Mouse (Mus musculus): ENCODE data around the gene Slc27a2.
"Not testable (repeated sequence)": the region's sequence is repeated elsewhere in the genome, so short reads cannot be mapped to it uniquely, and the experiment has no call there.

Slc27a2 gene

DNA sequence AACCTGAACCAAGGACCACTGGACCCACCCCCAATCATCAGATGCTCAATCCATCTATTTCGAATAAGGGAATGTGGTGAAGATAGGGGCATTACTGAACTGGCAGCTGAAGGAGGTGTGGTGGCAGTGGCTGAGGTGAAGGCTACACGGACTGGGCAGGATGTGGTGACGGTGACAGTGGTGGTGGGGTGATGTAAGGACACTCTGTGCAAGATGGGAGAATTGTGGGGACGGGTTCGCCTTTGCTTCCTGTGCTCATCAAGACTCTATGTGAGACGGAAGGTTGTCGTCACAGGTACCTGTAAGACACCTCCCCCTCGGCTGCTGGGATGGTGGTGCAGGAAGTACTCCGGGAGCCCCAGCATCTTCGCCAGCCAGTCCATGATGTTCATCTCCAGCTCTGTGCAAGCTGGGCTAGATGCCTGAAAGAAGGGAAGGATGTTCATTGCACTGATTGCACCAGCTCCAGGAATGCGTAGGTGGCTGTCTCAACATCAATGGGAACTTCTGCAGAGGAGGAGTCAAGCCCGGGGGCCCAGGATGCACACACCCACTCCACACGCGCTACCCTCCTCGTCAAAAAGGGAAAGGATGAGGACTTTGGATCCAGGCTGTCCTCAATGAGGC lies 54.0 kb downstream of the Slc27a2 start:
- no peak for DNase-seq (ENCODE audit: low spot score in 2 of 2)

DNA sequence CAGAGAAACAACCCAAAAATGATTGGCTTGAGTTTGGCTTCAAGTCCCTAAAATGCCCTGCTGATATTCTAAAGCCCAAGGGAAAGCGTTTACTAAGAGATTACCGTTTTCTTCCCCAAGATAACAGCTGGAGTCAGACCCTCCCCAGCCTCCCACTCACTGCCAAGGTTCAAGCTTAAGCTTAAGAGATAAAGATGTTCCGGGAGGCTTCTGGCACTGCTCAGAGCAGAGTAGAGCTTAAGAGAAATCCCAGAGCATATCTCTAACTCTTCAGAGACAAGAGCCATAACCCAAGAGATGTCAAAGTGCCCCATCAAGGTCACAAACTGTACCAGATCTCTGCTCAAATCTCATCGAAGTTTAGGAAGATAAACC lies 54.5 kb downstream of the Slc27a2 start:
- no peak for DNase-seq (ENCODE audit: low spot score in 2 of 2)

DNA sequence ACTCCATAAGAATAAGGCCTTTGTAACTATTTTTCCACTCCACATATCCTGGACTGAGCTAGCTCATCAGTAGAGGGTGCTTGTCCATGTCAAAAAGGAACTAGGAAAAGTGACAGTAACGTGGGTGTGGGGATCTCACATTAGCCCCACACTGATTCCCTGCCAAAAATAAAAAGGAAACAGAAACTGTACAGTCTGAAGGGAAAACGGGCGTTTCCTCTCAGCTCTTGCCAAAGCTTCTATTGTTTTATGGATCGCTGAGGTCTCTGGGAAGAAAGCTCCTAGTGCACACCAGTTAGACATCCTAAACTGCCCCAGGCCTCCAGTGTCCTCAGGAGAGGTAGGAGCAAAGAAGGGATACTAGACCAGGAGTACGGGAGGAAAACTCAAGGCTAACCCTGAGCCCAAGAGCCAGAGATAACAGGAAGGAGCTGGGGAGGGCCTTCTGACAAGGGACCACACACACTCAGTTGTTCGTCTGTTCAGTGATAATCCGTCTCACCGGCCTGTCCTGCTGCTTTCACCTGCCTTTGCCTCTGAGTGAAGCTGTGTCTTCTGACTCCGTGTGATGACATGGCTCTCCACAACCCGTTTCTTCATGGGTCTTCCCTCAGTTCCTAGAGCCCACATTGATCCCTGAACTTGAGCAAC lies 55.5 kb downstream of the Slc27a2 start:
- DNase-seq (ENCODE audit: low spot score in 2 of 2): no peak

DNA sequence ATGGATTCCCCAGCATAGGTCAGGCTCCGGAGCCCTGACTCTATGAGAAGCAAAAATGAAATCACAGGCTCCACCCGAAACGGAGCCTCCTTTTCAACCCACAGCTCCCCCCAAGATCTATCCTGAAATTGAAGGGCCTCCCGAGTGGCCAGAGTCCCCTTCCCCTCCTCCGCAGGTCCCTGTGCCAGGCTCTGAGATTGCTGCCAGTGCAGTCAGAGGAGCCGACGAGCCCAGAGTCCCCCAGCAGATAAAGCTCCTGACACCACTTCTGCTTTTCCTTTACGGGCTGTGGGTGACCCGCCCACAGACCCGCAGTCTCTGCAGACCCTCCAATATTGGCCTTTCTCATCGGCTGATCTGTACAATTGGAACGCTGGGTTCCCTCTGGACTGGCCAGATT lies 57.4 kb downstream of the Slc27a2 start:
- not testable (repeated sequence) for DNase-seq (ENCODE audit: low spot score in 2 of 2)

DNA sequence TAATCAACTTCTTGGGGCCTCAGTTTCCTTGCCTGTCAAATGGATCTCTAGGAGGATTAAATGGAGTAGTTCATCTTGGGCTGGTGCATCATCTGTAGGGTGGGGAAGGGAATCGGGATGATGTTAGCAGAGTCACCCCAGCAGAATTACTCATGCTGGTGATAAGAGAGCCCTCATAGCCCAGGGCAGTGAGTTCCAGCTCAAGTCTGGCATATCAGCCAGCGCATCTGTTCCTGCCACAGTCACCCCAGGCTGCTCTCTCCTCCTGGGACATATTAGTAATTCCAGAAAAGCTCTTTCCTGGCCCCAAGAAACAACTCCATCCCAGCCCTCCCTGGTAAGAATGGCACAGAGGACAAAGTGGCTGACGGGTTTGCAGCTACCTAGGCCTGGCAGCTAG lies 63.1 kb downstream of the Slc27a2 start:
- no peak for DNase-seq (ENCODE audit: low spot score in 2 of 2)

DNA sequence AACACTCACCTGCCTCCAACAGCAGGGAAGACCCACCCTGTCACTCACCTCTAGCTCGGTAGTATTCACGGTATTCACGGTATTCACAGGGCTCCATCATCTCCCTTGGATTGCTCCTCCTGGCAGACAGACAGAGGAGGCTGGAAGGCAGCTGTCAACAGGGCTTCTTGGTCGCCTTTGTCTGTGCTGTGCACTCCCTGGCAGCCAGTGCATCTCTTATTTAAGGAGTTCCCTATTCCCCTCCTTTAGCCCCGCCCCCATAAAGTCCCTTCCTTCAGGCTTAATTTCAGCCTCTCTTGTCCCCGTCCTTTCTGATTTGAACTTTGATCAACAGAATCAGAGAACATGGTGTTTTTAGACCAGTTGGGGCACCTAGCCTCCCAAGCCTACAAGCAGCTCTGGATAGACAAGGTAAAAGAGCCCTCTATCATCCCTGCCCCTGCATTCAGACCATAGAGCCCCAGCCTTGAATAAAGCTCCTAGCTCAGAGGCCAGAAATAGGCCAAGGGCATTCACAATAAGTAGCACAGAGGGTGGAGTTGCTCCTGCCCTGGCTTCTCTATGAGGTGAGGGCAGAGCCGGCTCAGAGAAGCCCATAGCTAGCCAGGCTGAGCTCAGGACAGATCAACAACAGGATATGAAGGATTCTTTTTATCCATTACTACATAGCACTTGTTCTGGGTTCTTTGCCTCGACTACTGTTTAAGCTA lies 66.4 kb downstream of the Slc27a2 start:
- no peak for DNase-seq (ENCODE audit: low spot score in 2 of 2)

DNA sequence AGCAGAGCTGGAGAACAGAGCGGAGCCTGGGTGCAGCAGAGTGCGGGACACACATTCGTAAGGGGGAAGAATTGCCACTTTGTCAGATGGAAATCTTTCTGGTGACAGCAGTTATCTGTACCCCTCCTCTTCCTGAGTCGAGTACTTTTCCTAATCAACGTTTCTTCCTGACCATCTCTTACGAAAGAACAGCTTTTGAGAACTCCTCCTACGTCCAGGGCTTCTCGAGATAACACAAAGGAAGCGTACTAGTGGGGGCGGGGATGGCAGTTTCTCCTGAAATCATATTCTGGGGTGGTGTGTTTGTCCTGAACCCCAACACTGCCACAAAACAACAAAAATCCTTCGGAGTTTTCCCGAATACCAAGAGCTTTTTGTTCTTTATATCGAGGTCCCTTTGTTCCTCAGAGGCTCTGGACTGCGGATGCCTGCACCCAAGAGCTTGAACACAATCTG lies 67.1 kb downstream of the Slc27a2 start, which contains the start of gene Hdc:
Gene Hdc (minus strand): TSS at position 51 of the 456 bp plus-strand sequence.
- DNase-seq (ENCODE audit: low spot score in 2 of 2): no peak

DNA sequence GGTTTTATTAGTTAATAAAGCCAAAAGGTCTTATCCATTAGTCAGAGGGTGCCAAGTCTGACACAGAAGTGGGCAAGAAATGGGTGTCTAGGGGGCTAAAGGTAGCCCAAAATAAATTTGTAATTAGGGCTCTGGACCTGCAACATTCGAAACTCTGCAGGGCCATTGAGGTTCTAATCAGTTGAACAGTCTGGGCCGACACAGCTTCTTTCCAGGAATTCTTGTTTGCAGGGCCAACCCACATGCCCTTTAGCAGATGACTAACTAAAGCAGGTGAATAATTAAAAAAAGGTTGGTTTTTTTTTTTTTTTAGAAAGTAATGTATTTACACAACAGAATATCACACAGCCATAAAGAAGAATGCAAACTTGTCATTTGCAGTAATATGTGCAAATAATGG lies 70.2 kb downstream of the Slc27a2 start:
- no peak for DNase-seq (ENCODE audit: low spot score in 2 of 2)

DNA sequence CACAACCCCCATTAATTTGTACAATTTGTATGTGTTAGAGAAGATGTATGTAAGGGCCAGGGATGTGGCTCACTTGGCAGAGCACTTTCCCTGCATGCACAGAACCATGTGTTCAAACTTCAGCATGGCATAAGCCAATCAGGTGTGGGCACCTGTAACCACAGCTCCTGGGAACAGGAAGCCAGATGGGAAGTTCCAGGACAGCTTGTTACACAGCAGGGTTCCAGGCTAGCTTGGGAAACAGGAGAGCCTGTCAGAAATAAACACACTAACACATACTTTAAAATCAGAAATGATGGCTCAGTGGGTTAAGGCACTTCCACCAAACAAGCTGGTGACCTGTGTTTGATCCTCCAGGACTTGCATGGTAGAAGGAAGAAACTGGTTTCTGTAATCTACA lies 70.9 kb downstream of the Slc27a2 start:
- no peak for DNase-seq (ENCODE audit: low spot score in 2 of 2)

DNA sequence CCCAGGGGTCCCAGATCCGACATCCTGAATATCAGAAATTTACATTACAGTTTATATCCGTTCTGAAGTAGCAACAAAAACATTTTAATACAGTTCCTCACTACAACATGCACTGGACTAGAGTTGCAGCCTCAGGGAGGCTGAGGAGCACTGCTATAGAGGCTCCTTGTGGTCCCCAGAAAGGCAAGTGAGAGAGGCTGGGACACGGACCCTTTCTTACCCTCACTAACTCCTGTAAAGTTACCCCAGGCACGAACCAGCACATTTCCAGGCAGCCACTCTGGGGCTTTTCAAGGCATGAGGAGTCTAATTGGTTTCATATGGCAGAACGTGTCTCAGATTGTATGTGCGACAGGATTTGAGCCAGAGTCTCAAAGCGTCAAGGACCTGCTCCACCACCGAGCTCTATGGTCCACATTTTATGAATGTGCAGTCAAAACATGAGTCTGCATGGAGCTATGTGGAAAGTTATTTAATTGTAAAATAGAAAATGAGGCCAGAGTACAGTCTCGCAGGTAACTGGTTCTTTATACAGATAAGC lies 76.3 kb downstream of the Slc27a2 start:
- no peak for DNase-seq (ENCODE audit: low spot score in 2 of 2)

DNA sequence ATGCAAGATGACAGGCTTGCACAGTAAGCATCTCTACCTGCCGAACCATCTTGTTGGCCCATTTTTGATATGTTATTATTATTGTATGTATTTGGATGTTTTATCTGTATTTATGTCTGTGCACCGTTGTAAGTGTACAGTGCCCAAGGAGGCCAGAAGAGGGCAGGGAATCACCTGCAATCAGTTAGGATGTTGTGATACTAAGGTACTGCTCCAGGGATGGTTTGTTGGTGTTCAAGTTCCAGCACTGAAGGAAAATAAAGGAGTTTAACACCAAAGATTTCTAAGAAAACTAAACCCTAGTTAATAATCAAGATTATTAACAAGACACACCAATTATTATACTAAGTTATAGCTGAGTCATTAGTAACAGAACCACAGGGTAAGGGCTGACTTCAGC lies 81.0 kb downstream of the Slc27a2 start:
- DNase-seq (ENCODE audit: low spot score in 2 of 2): no peak

DNA sequence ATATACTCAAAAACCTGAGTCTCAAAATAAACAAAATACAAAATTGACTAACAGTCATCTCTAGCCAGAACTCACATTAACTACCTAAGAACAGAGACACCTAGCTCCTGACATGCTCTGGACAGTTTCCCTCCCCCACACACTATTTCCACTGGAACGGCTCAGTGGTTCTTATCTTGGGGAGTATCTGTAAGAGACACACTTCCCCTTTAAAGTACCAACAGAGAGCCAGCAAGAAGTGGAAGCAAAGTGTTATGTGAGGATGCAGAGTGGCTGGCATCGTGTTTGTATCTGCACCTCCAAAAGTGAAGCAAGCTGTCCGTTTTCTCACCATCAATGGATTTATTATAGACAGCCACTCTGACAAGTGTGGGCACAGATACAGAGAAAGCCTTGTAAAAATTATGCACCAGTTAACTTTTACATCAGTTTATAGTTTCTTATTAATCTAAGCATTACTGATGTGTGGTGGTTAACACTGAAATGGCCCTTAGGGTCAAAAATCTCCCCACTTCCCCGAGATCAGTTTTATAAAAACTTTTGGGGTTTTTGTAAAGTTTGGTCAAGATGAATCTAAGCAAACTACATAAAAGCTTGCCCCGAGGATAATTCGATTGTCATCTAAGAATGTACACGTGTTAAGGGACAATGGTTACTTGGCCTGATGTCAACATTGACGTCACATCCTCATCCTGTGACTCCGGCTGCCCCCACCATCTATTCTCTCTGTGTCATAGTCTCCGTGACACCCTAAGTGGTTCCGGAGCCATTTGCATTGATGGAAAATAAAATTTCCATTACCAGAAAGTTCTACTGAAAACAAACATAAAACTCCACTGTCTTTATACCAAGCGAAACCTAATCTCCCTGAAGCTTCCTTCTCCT lies 84.0 kb downstream of the Slc27a2 start:
- no peak for DNase-seq (ENCODE audit: low spot score in 2 of 2)

All from frontal cortex, postnatal 10 days (tissue).